Mouse (Mus musculus) testis, postnatal 10 days (tissue): ENCODE measurements around the gene Usp20.
"Not testable (repeated sequence)": the region's sequence is repeated elsewhere in the genome, so short reads cannot be mapped to it uniquely, and the experiment has no call there.

Experiments
- DNase-seq: peaks from one replicate; pipeline ENCODE4 v3.0.0; 2021; ENCODE audit warnings: low spot score

Gene Usp20

GRCm38 (mm10) chr2:30981790-30982513, at the start of gene Usp20, which contains the start of gene BC005624:
Usp20 (plus strand) TSS chr2:30982279.
BC005624 (minus strand) TSS chr2:30982201.
- peak; percentile 99 for DNase-seq

- DNase-seq: no peak
Measured at GRCm38 (mm10) chr2:30933032-30933431, 49.0 kb upstream of the Usp20 start.

GRCm38 (mm10) chr2:30933917-30934450, 48.1 kb upstream of the Usp20 start:
- peak; percentile 85 for DNase-seq

GRCm38 (mm10) chr2:30936808-30937207, 45.3 kb upstream of the Usp20 start:
- DNase-seq: no peak

- DNase-seq: no peak
Measured at GRCm38 (mm10) chr2:30937731-30938130, 44.3 kb upstream of the Usp20 start.

GRCm38 (mm10) chr2:30938574-30938991, 43.5 kb upstream of the Usp20 start:
- no peak for DNase-seq

GRCm38 (mm10) chr2:30941586-30941985, 40.5 kb upstream of the Usp20 start:
- no peak for DNase-seq

GRCm38 (mm10) chr2:30942116-30942515, 40.0 kb upstream of the Usp20 start:
- not testable (repeated sequence) for DNase-seq

GRCm38 (mm10) chr2:30942603-30943011, 39.5 kb upstream of the Usp20 start:
- DNase-seq: peak; percentile 61

GRCm38 (mm10) chr2:30952457-30952823, 29.6 kb upstream of the Usp20 start:
- DNase-seq: no peak

GRCm38 (mm10) chr2:30952824-30953490, 29.1 kb upstream of the Usp20 start, which contains the start of gene Tor1b:
Tor1b (plus strand) TSS chr2:30952959.
- peak; percentile 79 for DNase-seq

GRCm38 (mm10) chr2:30954797-30955196, 27.3 kb upstream of the Usp20 start:
- DNase-seq: no peak

GRCm38 (mm10) chr2:30957511-30957910, 24.6 kb upstream of the Usp20 start:
- no peak for DNase-seq

GRCm38 (mm10) chr2:30958726-30959125, 23.4 kb upstream of the Usp20 start:
- DNase-seq: no peak

GRCm38 (mm10) chr2:30959856-30960255, 22.2 kb upstream of the Usp20 start:
- DNase-seq: no peak

GRCm38 (mm10) chr2:30962570-30963254, 19.4 kb upstream of the Usp20 start:
- DNase-seq: no peak

- DNase-seq: no peak
Measured at GRCm38 (mm10) chr2:30965627-30966026, 16.5 kb upstream of the Usp20 start.

- DNase-seq: no peak
Measured at GRCm38 (mm10) chr2:30966826-30967225, 15.3 kb upstream of the Usp20 start.

- peak; percentile 89 for DNase-seq
Measured at GRCm38 (mm10) chr2:30967352-30968327, 14.4 kb upstream of the Usp20 start, which contains the start of gene Tor1a. Tor1a (minus strand) TSS chr2:30967933.

- DNase-seq: no peak
Measured at GRCm38 (mm10) chr2:30983024-30983423, 945 bp downstream of the Usp20 start.
